Mouse (Mus musculus) kidney, adult 2 months (tissue): ENCODE measurements around the gene Ctse.

ENCODE experiments used
- CTCF ChIP-seq: fragments of 200-500 bp; conservative IDR thresholded peaks from 2 replicates; pipeline ENCODE4 v1.5.1; 2011; ENCODE audit warnings: low read depth, mild to moderate bottlenecking, control low read depth, low read length, moderate library complexity, mixed read lengths; ENCODE audit not compliant: insufficient read depth, insufficient read length
- POLR2A ChIP-seq: fragments of 200-500 bp; IDR thresholded peaks from one replicate; pipeline ENCODE4 v1.6.1; 2011; ENCODE audit warnings: low read depth, low read length, control low read depth

- no peak for TF ChIP-seq POLR2A
- TF ChIP-seq CTCF = no peak
Measured at GRCm38 (mm10) chr1:131652670-131653443, 14.8 kb downstream of the Ctse start.
